Mouse (Mus musculus) gastrocnemius, adult 2 months (tissue): ENCODE data around the gene Dner. TPM values are rescaled to one million over a fixed set of nuclear protein-coding genes. Genes with fewer than 3 reads are reported as not detected.

ENCODE experiments used
- DNase-seq: peaks from one replicate; pipeline ENCODE4 v3.0.0; 2022
- H3K27ac ChIP-seq: fragments of 200-600 bp; 2 replicates; pipeline ENCODE4 v1.8.1; 2022; ENCODE audit warnings: mild to moderate bottlenecking
- H3K4me3 ChIP-seq: fragments of 200-600 bp; 2 replicates; pipeline ENCODE4 v1.8.1; 2022; ENCODE audit warnings: mild to moderate bottlenecking, moderate library complexity
- CTCF ChIP-seq: fragments of 200-600 bp; IDR thresholded peaks from 2 replicates; pipeline ENCODE4 v1.8.1; 2022; ENCODE audit warnings: antibody characterized with exemption, mild to moderate bottlenecking, moderate library complexity
- intact Hi-C: fragments of 180-260 bp; cut with DNase I; formaldehyde crosslinking; loops from one replicate; pipeline ENCODE4 v1.15.1; 2025
- long read RNA-seq, 2 experiments: library from polyadenylated mRNA; stranded (forward); transcript quantifications; one replicate each; pipeline ENCODE4 v2.0.0; 2021
- total RNA-seq, 2 experiments: library from RNA; stranded (reverse); gene quantifications; 2 replicates each; pipeline ENCODE4 v1.2.3; 2021

Gene Dner
- not detected for total RNA-seq
- long read RNA-seq, experiment 1 = 0 reads
- long read RNA-seq, experiment 2 = 0 reads

GRCm38 (mm10) chr1:84695517-84696411 lies at the start of gene Dner:
Gene Dner (minus strand): TSS chr1:84696221.
- DNase-seq = peak; percentile 68
- intact Hi-C loops = no loop called here
- no peak for TF ChIP-seq CTCF
- Histone ChIP-seq H3K4me3 (peak within 1 kb of the TSS; percentile 62), H3K27ac (no peak within 1 kb of the TSS)

GRCm38 (mm10) chr1:84742156-84742555 lies 46.1 kb upstream of the Dner start:
- no peak overlapping the region for H3K27ac ChIP-seq
- no peak for DNase-seq
- H3K4me3 ChIP-seq = no peak overlapping the region
- no peak for TF ChIP-seq CTCF
- intact Hi-C loops = loop anchor here (5.0 kb wide), 1 partner anchor 35 kb away; no protein-coding TSS in a partner anchor

GRCm38 (mm10) chr1:84740080-84740479 lies 44.1 kb upstream of the Dner start:
- DNase-seq = no peak
- Histone ChIP-seq H3K27ac (no peak overlapping the region), H3K4me3 (no peak overlapping the region)
- TF ChIP-seq CTCF = no peak
- intact Hi-C loops = loop anchor here (5.0 kb wide), 1 partner anchor 37 kb away; no protein-coding TSS in a partner anchor

- DNase-seq = no peak
- intact Hi-C loops = loop anchor here (5.0 kb wide), 1 partner anchor 105 kb away; the partner anchor contains the start of gene Trip12
- no peak overlapping the region for H3K4me3 ChIP-seq
- no peak overlapping the region for H3K27ac ChIP-seq
- no peak for TF ChIP-seq CTCF
Observed at GRCm38 (mm10) chr1:84737097-84737496, 41.1 kb upstream of the Dner start.

- intact Hi-C loops = loop anchor here (5.0 kb wide), 1 partner anchor 149 kb away; no protein-coding TSS in a partner anchor
- DNase-seq = no peak
- H3K4me3 ChIP-seq = no peak overlapping the region
Observed at GRCm38 (mm10) chr1:84733799-84734198, 37.8 kb upstream of the Dner start.

GRCm38 (mm10) chr1:84731763-84732162 lies 35.7 kb upstream of the Dner start:
- intact Hi-C loops = loop anchor here (5.0 kb wide), 1 partner anchor 151 kb away; no protein-coding TSS in a partner anchor
- TF ChIP-seq CTCF = no peak
- no peak overlapping the region for H3K4me3 ChIP-seq

More at GRCm38 (mm10) chr1:84733799-84734198, 37.8 kb upstream of the Dner start:
- no peak overlapping the region for H3K27ac ChIP-seq
- TF ChIP-seq CTCF = peak; percentile 89

GRCm38 (mm10) chr1:84722841-84723240 lies 26.8 kb upstream of the Dner start:
- TF ChIP-seq CTCF = no peak
- DNase-seq = no peak
- H3K4me3 ChIP-seq = no peak overlapping the region
- intact Hi-C loops = no loop called here
- H3K27ac ChIP-seq = peak overlapping the region; percentile 3; the same call in 1 of the 2 replicates

More at GRCm38 (mm10) chr1:84731763-84732162, 35.7 kb upstream of the Dner start:
- no peak overlapping the region for H3K27ac ChIP-seq
- no peak for DNase-seq

GRCm38 (mm10) chr1:84722371-84722770 lies 26.4 kb upstream of the Dner start:
- no peak overlapping the region for H3K4me3 ChIP-seq
- DNase-seq = no peak
- intact Hi-C loops = no loop called here
- TF ChIP-seq CTCF = no peak
- no peak overlapping the region; the same call in 1 of the 2 replicates for H3K27ac ChIP-seq

GRCm38 (mm10) chr1:84721942-84722341 lies 25.9 kb upstream of the Dner start:
- no peak for TF ChIP-seq CTCF
- intact Hi-C loops = no loop called here
- H3K4me3 ChIP-seq = no peak overlapping the region
- DNase-seq = no peak
- H3K27ac ChIP-seq = no peak overlapping the region

- DNase-seq = no peak
- TF ChIP-seq CTCF = no peak
- no peak overlapping the region for H3K27ac ChIP-seq
- peak overlapping the region; percentile 16 for H3K4me3 ChIP-seq
- intact Hi-C loops = no loop called here
Observed at GRCm38 (mm10) chr1:84709810-84710785, 14.1 kb upstream of the Dner start.

GRCm38 (mm10) chr1:84709406-84709805 lies 13.4 kb upstream of the Dner start:
- no peak for DNase-seq
- H3K27ac ChIP-seq = no peak overlapping the region
- TF ChIP-seq CTCF = no peak
- intact Hi-C loops = no loop called here
- H3K4me3 ChIP-seq = no peak overlapping the region

GRCm38 (mm10) chr1:84700254-84700653 lies 4.2 kb upstream of the Dner start:
- no peak overlapping the region for H3K4me3 ChIP-seq
- intact Hi-C loops = no loop called here
- no peak for TF ChIP-seq CTCF
- no peak overlapping the region for H3K27ac ChIP-seq
- no peak for DNase-seq
